Mouse (Mus musculus): Measurements from ENCODE around the gene Tbxas1. TPM values are rescaled to one million over a fixed set of nuclear protein-coding genes. Genes with fewer than 3 reads are reported as not detected.
A peak's percentile ranks its signal among the peaks of the same experiment; 100 is the strongest.

Gene Tbxas1
- polyA plus RNA-seq, 1 experiment from 2014 or later, result 1.5 TPM

- peak; percentile 77 for DNase-seq (ENCODE audit: low spot score)
- no peak overlapping the region for H3K9ac ChIP-seq (ENCODE audit: low read length)
- H3K36me3 ChIP-seq (ENCODE audit: control insufficient read depth, insufficient read depth, low read length), result no peaks in the 10 kb centered on the region
- no peak overlapping the region for H3K4me3 ChIP-seq (ENCODE audit: low read depth, low read length)
- no peaks in the 10 kb centered on the region for H3K27me3 ChIP-seq (ENCODE audit: control insufficient read depth, insufficient read depth, low read length)
- H3K27ac ChIP-seq (ENCODE audit: low read depth, low read length), result no peak overlapping the region
- no peaks in the 10 kb centered on the region for H3K4me1 ChIP-seq (replicated peaks; ENCODE audit: control insufficient read depth, insufficient read depth, low read length)
- no peaks in the 10 kb centered on the region for H3K9me3 ChIP-seq (ENCODE audit: control insufficient read depth, low read length)
- 63% methylated on average over 3 of the region's 3 CpGs for WGBS
- peak; percentile 46; the same call in 1 of the 2 replicates for ATAC-seq (replicated peaks; ENCODE audit: low FRiP score)
- no peak overlapping the region for H3K4me2 ChIP-seq (ENCODE audit: low read depth, low read length, severe bottlenecking)
Measured at GRCm38 (mm10) chr6:38910828-38911559, 35.8 kb downstream of the Tbxas1 start.

DNA sequence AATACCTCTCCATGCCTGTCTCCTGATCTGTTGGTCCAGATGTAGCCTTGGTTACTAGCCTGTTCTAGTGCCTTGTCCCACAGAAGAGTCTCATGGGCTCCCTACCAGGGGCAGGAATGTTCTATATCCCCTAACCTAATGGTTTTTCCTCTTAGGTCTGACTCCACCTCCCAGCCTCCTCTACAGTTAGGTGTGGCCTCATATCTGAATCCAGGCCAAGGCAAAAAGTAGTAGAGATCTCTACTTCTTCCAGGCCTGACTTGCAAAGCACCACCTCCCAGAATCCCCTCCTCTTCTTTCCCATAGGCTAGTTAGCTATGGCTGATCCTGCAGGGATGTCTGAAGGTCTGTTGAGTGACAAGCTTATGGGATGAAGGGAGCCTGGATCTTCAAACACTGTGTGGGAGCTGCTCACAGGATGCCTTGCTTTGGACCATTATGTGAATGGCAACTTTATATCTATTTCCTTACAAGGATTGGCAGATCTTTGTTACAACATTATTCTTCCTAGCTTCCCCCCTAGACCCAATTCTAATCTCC lies 37.0 kb downstream of the Tbxas1 start:
- no peak for DNase-seq (ENCODE audit: low spot score)
- no peak for ATAC-seq (replicated peaks; ENCODE audit: low FRiP score)
- H3K4me2 ChIP-seq (ENCODE audit: low read depth, low read length, severe bottlenecking), result no peak overlapping the region
- no peak overlapping the region for H3K27ac ChIP-seq (ENCODE audit: low read depth, low read length)
- no peaks in the 10 kb centered on the region for H3K4me1 ChIP-seq (replicated peaks; ENCODE audit: control insufficient read depth, insufficient read depth, low read length)
- no peaks in the 10 kb centered on the region for H3K27me3 ChIP-seq (ENCODE audit: control insufficient read depth, insufficient read depth, low read length)
- no peaks in the 10 kb centered on the region for H3K36me3 ChIP-seq (ENCODE audit: control insufficient read depth, insufficient read depth, low read length)
- no peak overlapping the region for H3K4me3 ChIP-seq (ENCODE audit: low read depth, low read length)
- no peak overlapping the region for H3K9ac ChIP-seq (ENCODE audit: low read length)
- no peaks in the 10 kb centered on the region for H3K9me3 ChIP-seq (ENCODE audit: control insufficient read depth, low read length)

- Histone ChIP-seq H3K9me3 (ENCODE audit: control insufficient read depth, low read length) (no peaks in the 10 kb centered on the region), H3K27me3 (ENCODE audit: control insufficient read depth, insufficient read depth, low read length) (no peaks in the 10 kb centered on the region), H3K4me1 (replicated peaks; ENCODE audit: control insufficient read depth, insufficient read depth, low read length) (no peaks in the 10 kb centered on the region), H3K27ac (ENCODE audit: low read depth, low read length) (no peak overlapping the region), H3K4me2 (ENCODE audit: low read depth, low read length, severe bottlenecking) (no peak overlapping the region), H3K4me3 (ENCODE audit: low read depth, low read length) (no peak overlapping the region), H3K9ac (ENCODE audit: low read length) (no peak overlapping the region), H3K36me3 (ENCODE audit: control insufficient read depth, insufficient read depth, low read length) (no peaks in the 10 kb centered on the region)
- ATAC-seq (replicated peaks; ENCODE audit: low FRiP score), result no peak
- WGBS, result 86% methylated on average over 9 of the region's 9 CpGs
- no peak for DNase-seq (ENCODE audit: low spot score)
Measured at GRCm38 (mm10) chr6:38912845-38913244, 37.6 kb downstream of the Tbxas1 start.

DNA sequence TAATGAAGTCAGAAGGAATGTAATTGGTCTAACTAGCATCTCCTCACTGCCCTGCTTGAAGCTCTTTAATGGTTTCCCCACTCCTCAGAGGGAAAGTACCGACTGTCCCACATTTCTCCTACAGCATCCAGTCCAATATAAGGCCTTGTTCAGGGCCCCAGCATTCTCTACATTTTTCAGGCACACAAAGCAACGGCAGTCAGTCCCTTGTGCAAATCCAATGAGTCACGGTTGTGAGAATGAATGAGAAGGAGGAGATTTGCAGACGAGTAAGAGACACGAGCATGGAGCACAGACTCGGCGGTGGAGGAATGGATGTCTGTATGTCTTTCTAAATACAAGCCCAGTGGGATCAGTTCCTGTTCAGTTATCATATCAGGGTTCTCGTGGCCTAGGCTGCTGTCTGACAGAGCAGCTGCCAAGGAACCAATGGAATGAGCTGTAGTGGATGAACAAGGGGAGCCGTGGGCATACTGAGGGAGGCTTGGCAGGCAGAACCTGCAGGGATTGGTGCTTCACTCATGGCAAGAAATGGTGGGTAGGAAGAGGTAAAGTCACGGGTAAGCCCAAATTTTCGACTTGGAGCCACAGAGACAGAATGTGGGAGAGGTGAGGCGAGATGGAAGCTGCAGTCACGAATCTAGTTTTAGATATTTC lies 38.3 kb downstream of the Tbxas1 start:
- Histone ChIP-seq H3K4me3 (ENCODE audit: low read depth, low read length) (no peak overlapping the region), H3K4me2 (ENCODE audit: low read depth, low read length, severe bottlenecking) (no peak overlapping the region), H3K4me1 (replicated peaks; ENCODE audit: control insufficient read depth, insufficient read depth, low read length) (no peaks in the 10 kb centered on the region), H3K27ac (ENCODE audit: low read depth, low read length) (no peak overlapping the region), H3K27me3 (ENCODE audit: control insufficient read depth, insufficient read depth, low read length) (no peaks in the 10 kb centered on the region), H3K9me3 (ENCODE audit: control insufficient read depth, low read length) (no peaks in the 10 kb centered on the region), H3K9ac (ENCODE audit: low read length) (no peak overlapping the region), H3K36me3 (ENCODE audit: control insufficient read depth, insufficient read depth, low read length) (no peaks in the 10 kb centered on the region)
- WGBS, result 69% methylated on average over 13 of the region's 13 CpGs
- no peak for ATAC-seq (replicated peaks; ENCODE audit: low FRiP score)
- no peak for DNase-seq (ENCODE audit: low spot score)

- H3K9ac ChIP-seq (ENCODE audit: low read length), result no peak overlapping the region
- DNase-seq (ENCODE audit: low spot score) (no peak), ATAC-seq (replicated peaks; ENCODE audit: low FRiP score) (no peak)
- no peak overlapping the region for H3K4me3 ChIP-seq (ENCODE audit: low read depth, low read length)
- no peak overlapping the region for H3K27ac ChIP-seq (ENCODE audit: low read depth, low read length)
- no peaks in the 10 kb centered on the region for H3K27me3 ChIP-seq (ENCODE audit: control insufficient read depth, insufficient read depth, low read length)
- no peaks in the 10 kb centered on the region for H3K4me1 ChIP-seq (replicated peaks; ENCODE audit: control insufficient read depth, insufficient read depth, low read length)
- H3K9me3 ChIP-seq (ENCODE audit: control insufficient read depth, low read length), result no peaks in the 10 kb centered on the region
- no peak overlapping the region for H3K4me2 ChIP-seq (ENCODE audit: low read depth, low read length, severe bottlenecking)
- no peaks in the 10 kb centered on the region for H3K36me3 ChIP-seq (ENCODE audit: control insufficient read depth, insufficient read depth, low read length)
- WGBS, result 86% methylated on average over 10 of the region's 10 CpGs
Measured at GRCm38 (mm10) chr6:38914181-38914580, 39.0 kb downstream of the Tbxas1 start.

DNA sequence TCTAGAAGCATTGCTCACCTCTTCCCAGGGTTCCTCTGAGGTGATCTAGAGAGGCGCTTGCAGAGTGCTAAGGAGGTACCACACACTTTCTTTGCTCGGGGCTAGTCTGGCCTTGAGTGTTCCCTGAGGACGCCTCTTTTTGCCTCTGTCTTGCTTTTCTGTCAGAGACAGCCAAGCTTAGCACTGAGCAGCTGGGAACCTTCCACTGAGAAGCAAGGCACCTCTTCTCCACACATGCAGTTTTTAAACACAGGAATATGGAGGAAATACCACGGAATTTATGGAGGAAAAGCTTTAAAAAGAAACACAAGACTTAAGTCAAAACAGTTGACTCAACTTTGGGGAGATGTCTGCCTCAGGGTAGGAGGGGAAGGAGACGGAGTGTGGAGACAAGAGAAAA lies 40.6 kb downstream of the Tbxas1 start:
- H3K9me3 ChIP-seq (ENCODE audit: control insufficient read depth, low read length), result no peaks in the 10 kb centered on the region
- no peak overlapping the region for H3K27ac ChIP-seq (ENCODE audit: low read depth, low read length)
- H3K9ac ChIP-seq (ENCODE audit: low read length), result no peak overlapping the region
- DNase-seq (ENCODE audit: low spot score) (no peak), ATAC-seq (replicated peaks; ENCODE audit: low FRiP score) (no peak)
- H3K27me3 ChIP-seq (ENCODE audit: control insufficient read depth, insufficient read depth, low read length), result no peaks in the 10 kb centered on the region
- no peak overlapping the region for H3K4me3 ChIP-seq (ENCODE audit: low read depth, low read length)
- H3K4me1 ChIP-seq (replicated peaks; ENCODE audit: control insufficient read depth, insufficient read depth, low read length), result no peaks in the 10 kb centered on the region
- 64% methylated on average over 5 of the region's 5 CpGs for WGBS
- H3K36me3 ChIP-seq (ENCODE audit: control insufficient read depth, insufficient read depth, low read length), result no peaks in the 10 kb centered on the region
- no peak overlapping the region for H3K4me2 ChIP-seq (ENCODE audit: low read depth, low read length, severe bottlenecking)

DNA sequence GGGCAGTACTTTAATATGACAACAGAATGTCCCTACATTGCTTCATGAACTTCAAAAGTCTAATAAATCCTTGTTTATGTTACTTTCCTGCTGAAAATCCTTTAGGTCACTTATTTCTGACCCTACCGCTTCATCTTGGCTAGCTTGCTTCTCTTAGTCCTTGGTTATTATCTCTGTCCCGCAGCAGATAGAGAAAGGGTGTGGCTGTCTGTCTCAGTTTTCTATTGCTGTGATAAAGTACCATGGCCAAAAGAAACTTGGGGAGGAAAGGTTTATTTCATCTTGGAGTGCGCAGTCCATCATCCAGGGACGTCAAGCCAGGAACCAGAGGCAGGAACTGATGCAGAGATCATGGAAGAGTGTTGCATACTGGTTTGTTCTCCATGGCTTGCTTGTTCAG lies 41.4 kb downstream of the Tbxas1 start:
- ATAC-seq (replicated peaks; ENCODE audit: low FRiP score) (no peak), DNase-seq (ENCODE audit: low spot score) (no peak)
- Histone ChIP-seq H3K4me1 (replicated peaks; ENCODE audit: control insufficient read depth, insufficient read depth, low read length) (no peaks in the 10 kb centered on the region), H3K9me3 (ENCODE audit: control insufficient read depth, low read length) (no peaks in the 10 kb centered on the region), H3K9ac (ENCODE audit: low read length) (no peak overlapping the region), H3K27ac (ENCODE audit: low read depth, low read length) (no peak overlapping the region), H3K36me3 (ENCODE audit: control insufficient read depth, insufficient read depth, low read length) (no peaks in the 10 kb centered on the region), H3K4me3 (ENCODE audit: low read depth, low read length) (no peak overlapping the region), H3K4me2 (ENCODE audit: low read depth, low read length, severe bottlenecking) (no peak overlapping the region), H3K27me3 (ENCODE audit: control insufficient read depth, insufficient read depth, low read length) (no peaks in the 10 kb centered on the region)
- 95% methylated on average over 4 of the region's 4 CpGs for WGBS

DNA sequence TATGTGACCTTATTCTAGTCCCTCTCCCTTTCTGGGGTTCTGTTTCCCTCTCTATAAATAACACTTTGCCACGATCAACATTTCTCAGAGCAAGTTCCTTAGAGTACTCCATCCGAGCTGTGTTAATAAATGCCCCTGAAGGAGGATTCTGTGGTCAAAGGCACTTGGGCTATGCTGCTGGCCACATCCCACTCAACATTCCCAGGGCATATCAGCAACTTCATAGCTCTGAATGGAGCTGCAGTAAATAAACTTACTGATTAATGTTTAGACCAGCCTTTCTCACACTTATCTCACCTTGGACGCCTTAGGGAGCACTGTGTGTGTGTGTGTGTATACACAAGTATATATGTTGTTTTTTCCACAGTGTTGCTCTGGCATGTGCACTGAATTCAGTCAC lies 42.2 kb downstream of the Tbxas1 start:
- Histone ChIP-seq H3K4me3 (ENCODE audit: low read depth, low read length) (no peak overlapping the region), H3K4me2 (ENCODE audit: low read depth, low read length, severe bottlenecking) (no peak overlapping the region)
- no peak for ATAC-seq (replicated peaks; ENCODE audit: low FRiP score)

DNA sequence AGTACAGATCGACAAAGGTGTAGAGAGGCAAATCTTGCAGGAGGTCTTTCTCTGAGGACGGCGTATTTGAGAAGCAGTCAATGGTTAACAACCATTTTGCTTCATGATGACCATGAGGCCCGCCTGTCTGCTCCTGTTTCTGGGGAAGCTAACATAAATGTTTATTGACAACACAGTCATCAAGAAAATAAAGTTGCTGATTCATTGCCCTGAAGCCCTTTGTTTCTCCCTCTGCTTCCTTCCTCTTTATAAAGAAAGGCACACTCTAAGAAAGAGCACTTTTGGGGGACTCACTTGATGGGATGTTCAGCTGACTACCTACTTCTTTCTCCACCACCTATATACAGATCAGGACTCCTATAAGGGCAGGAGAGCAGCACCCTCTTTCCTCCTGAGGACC lies 43.5 kb downstream of the Tbxas1 start:
- no peaks in the 10 kb centered on the region for H3K9me3 ChIP-seq (ENCODE audit: control insufficient read depth, low read length)
- no peak overlapping the region for H3K4me3 ChIP-seq (ENCODE audit: low read depth, low read length)
- DNase-seq (ENCODE audit: low spot score) (no peak), ATAC-seq (replicated peaks; ENCODE audit: low FRiP score) (no peak)
- no peak overlapping the region for H3K27ac ChIP-seq (ENCODE audit: low read depth, low read length)
- H3K36me3 ChIP-seq (ENCODE audit: control insufficient read depth, insufficient read depth, low read length), result no peaks in the 10 kb centered on the region
- no peak overlapping the region for H3K4me2 ChIP-seq (ENCODE audit: low read depth, low read length, severe bottlenecking)
- no peaks in the 10 kb centered on the region for H3K4me1 ChIP-seq (replicated peaks; ENCODE audit: control insufficient read depth, insufficient read depth, low read length)
- H3K27me3 ChIP-seq (ENCODE audit: control insufficient read depth, insufficient read depth, low read length), result no peaks in the 10 kb centered on the region
- WGBS, result 94% methylated on average over 4 of the region's 4 CpGs
- no peak overlapping the region for H3K9ac ChIP-seq (ENCODE audit: low read length)

More for the DNA sequence above, 42.2 kb downstream of the Tbxas1 start:
- 83% methylated on average over 3 of the region's 3 CpGs for WGBS
- Histone ChIP-seq H3K9me3 (ENCODE audit: control insufficient read depth, low read length) (no peaks in the 10 kb centered on the region), H3K27ac (ENCODE audit: low read depth, low read length) (no peak overlapping the region), H3K36me3 (ENCODE audit: control insufficient read depth, insufficient read depth, low read length) (no peaks in the 10 kb centered on the region), H3K9ac (ENCODE audit: low read length) (no peak overlapping the region), H3K4me1 (replicated peaks; ENCODE audit: control insufficient read depth, insufficient read depth, low read length) (no peaks in the 10 kb centered on the region), H3K27me3 (ENCODE audit: control insufficient read depth, insufficient read depth, low read length) (no peaks in the 10 kb centered on the region)
- DNase-seq (ENCODE audit: low spot score), result no peak
